Mouse (Mus musculus): ENCODE measurements at regions not wholly inside any gene's neighbourhood (a gene's known extent, or its start where the extent isn't known, plus 50 kb on each side); places are given as distances from the start of the nearest gene placed in this dataset.

GRCm38 (mm10) chr2:160421216-160421911 is 54.5 kb upstream of the Mafb start:
- no peak for ATAC-seq
- no peak overlapping the region for H3K9ac ChIP-seq
- 28% methylated on average over 13 of the region's 13 CpGs for WGBS

DNA sequence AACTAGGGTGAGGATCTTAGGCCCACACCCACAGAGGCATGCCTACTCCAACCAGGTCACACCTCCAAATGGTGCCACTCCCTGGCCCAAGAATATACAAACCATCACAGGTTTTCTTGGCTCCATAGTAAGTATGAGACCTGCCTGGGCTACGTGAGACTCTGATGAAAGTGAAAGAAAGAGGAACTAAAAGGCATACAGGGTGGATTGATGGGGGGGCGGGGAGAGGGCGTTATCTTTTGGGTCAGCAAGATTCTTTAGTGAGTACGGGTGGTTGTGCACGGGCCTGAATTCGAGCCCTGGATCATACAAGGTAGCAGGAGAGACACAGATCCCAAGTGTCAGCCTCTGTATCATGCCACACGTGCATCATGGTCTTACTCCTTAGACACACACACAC is 57.6 kb upstream of the Mafb start:
- peaks cover 11% of the 10 kb centered on the region for H3K4me1 ChIP-seq
- H3K4me2 ChIP-seq = no peak overlapping the region
- no peaks in the 10 kb centered on the region for H3K36me3 ChIP-seq (ENCODE audit: poor library complexity, severe bottlenecking)
- WGBS = 93% methylated on average over 7 of the region's 7 CpGs
- H3K9ac ChIP-seq = no peak overlapping the region
- H3K4me3 ChIP-seq = no peak overlapping the region
- no peaks in the 10 kb centered on the region for H3K27me3 ChIP-seq
- ATAC-seq = no peak
- no peak overlapping the region for H3K27ac ChIP-seq
- no peaks in the 10 kb centered on the region for H3K9me3 ChIP-seq (replicated peaks)

More at GRCm38 (mm10) chr2:160421216-160421911, 54.5 kb upstream of the Mafb start:
- Histone ChIP-seq H3K4me3 (no peak overlapping the region), H3K27ac (no peak overlapping the region), H3K9me3 (replicated peaks) (no peaks in the 10 kb centered on the region), H3K4me1 (peaks cover 7% of the 10 kb centered on the region; the same call in 1 of the 2 replicates), H3K36me3 (ENCODE audit: poor library complexity, severe bottlenecking) (no peaks in the 10 kb centered on the region), H3K27me3 (no peaks in the 10 kb centered on the region), H3K4me2 (no peak overlapping the region)

DNA sequence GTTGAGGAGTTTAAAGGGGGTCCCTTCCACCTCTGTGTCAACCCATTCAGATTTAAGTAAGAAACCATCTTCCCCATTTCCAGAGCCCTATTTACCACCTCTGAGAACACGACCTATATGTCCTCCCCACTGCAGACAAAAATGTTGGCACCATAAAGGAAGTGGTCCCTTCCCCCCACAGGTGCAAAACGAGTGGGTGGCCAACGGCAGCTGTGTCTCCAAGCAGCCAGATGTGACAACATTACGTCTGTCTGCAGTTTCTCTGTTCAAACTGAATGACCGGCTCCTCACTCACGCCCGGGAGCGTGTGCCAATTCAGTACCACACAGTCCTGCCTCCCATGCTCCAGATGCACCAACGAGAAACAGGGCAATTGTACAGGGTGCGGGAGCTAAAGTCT is 60.6 kb upstream of the Mafb start:
- no peaks in the 10 kb centered on the region for H3K9me3 ChIP-seq (replicated peaks)
- H3K27me3 ChIP-seq = no peaks in the 10 kb centered on the region
- no peak overlapping the region for H3K27ac ChIP-seq
- peaks cover 5% of the 10 kb centered on the region; the same call in 1 of the 2 replicates for H3K4me1 ChIP-seq
- H3K4me3 ChIP-seq = no peak overlapping the region
- H3K36me3 ChIP-seq (ENCODE audit: poor library complexity, severe bottlenecking) = no peaks in the 10 kb centered on the region
- no peak for ATAC-seq
- WGBS = 77% methylated on average over 10 of the region's 10 CpGs
- no peak overlapping the region for H3K4me2 ChIP-seq
- no peak overlapping the region for H3K9ac ChIP-seq

- no peak overlapping the region for H3K4me2 ChIP-seq
- H3K27me3 ChIP-seq = no peaks in the 10 kb centered on the region
- peak; percentile 13; the same call in 1 of the 2 replicates for ATAC-seq
- H3K4me1 ChIP-seq = no peaks in the 10 kb centered on the region
- no peaks in the 10 kb centered on the region for H3K9me3 ChIP-seq (replicated peaks)
- no peaks in the 10 kb centered on the region for H3K36me3 ChIP-seq (ENCODE audit: poor library complexity, severe bottlenecking)
- no peak overlapping the region for H3K4me3 ChIP-seq
- H3K27ac ChIP-seq = peak overlapping the region; percentile 6; the same call in 1 of the 2 replicates
- WGBS = 77% methylated on average over 10 of the region's 10 CpGs
- no peak overlapping the region for H3K9ac ChIP-seq
Measured at GRCm38 (mm10) chr2:160433252-160433651, 66.4 kb upstream of the Mafb start.

GRCm38 (mm10) chr2:160434701-160435100 is 67.8 kb upstream of the Mafb start:
- no peaks in the 10 kb centered on the region for H3K36me3 ChIP-seq (ENCODE audit: poor library complexity, severe bottlenecking)
- no peak for ATAC-seq
- no peak overlapping the region for H3K9ac ChIP-seq
- H3K4me1 ChIP-seq = peaks cover 11% of the 10 kb centered on the region
- H3K9me3 ChIP-seq (replicated peaks) = no peaks in the 10 kb centered on the region
- no peak overlapping the region for H3K4me2 ChIP-seq
- no peak overlapping the region for H3K27ac ChIP-seq
- WGBS = 91% methylated on average over 5 of the region's 5 CpGs
- no peaks in the 10 kb centered on the region for H3K27me3 ChIP-seq
- H3K4me3 ChIP-seq = no peak overlapping the region

- H3K9me3 ChIP-seq (replicated peaks) = no peaks in the 10 kb centered on the region
- ATAC-seq = no peak
- WGBS = 95% methylated on average over 3 of the region's 3 CpGs
- no peak overlapping the region for H3K9ac ChIP-seq
- no peaks in the 10 kb centered on the region for H3K36me3 ChIP-seq (ENCODE audit: poor library complexity, severe bottlenecking)
- no peaks in the 10 kb centered on the region for H3K27me3 ChIP-seq
- no peak overlapping the region for H3K4me2 ChIP-seq
- no peak overlapping the region for H3K27ac ChIP-seq
- H3K4me3 ChIP-seq = no peak overlapping the region
- peaks cover 18% of the 10 kb centered on the region for H3K4me1 ChIP-seq
Measured at GRCm38 (mm10) chr2:160435622-160436021, 68.8 kb upstream of the Mafb start.

DNA sequence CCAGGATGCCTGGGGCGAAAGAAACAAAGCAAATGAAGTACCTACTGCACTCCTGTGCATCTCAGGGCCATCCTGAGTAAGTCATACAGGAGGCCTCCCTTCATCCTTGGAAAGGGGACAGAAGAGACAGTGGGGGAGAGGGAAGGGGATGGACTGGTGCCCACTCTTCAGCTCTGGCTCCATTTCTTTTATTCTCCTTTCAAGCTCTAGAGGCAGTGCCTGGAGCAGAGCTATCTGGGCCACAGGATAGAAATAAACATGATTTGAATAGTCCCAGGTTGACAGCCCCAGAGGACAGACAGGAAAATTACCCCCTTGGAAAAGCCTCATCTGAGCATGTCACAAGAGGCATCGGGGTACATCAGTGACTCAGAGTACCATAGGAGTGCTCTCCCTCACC is 72.2 kb upstream of the Mafb start:
- H3K4me1 ChIP-seq = peaks cover 24% of the 10 kb centered on the region
- no peaks in the 10 kb centered on the region for H3K9me3 ChIP-seq (replicated peaks)
- no peaks in the 10 kb centered on the region for H3K27me3 ChIP-seq
- WGBS = 83% methylated on average over 2 of the region's 2 CpGs
- H3K4me2 ChIP-seq = no peak overlapping the region
- peak; percentile 27; the same call in 1 of the 2 replicates for ATAC-seq
- no peak overlapping the region for H3K9ac ChIP-seq
- no peak overlapping the region for H3K27ac ChIP-seq
- no peaks in the 10 kb centered on the region for H3K36me3 ChIP-seq (ENCODE audit: poor library complexity, severe bottlenecking)
- no peak overlapping the region for H3K4me3 ChIP-seq

GRCm38 (mm10) chr2:160440236-160440635 is 73.4 kb upstream of the Mafb start:
- no peak overlapping the region for H3K27ac ChIP-seq
- no peak overlapping the region for H3K4me2 ChIP-seq
- no peaks in the 10 kb centered on the region for H3K9me3 ChIP-seq (replicated peaks)
- WGBS = 50% methylated on average over 9 of the region's 9 CpGs
- H3K9ac ChIP-seq = no peak overlapping the region
- ATAC-seq = 0 out of 2 replicates have a peak, but pooled peaks have one; percentile 57
- no peaks in the 10 kb centered on the region for H3K36me3 ChIP-seq (ENCODE audit: poor library complexity, severe bottlenecking)
- H3K27me3 ChIP-seq = no peaks in the 10 kb centered on the region
- no peak overlapping the region for H3K4me3 ChIP-seq
- peaks cover 24% of the 10 kb centered on the region for H3K4me1 ChIP-seq

GRCm38 (mm10) chr2:160451057-160451456 is 84.2 kb upstream of the Mafb start:
- H3K9me3 ChIP-seq (replicated peaks) = no peaks in the 10 kb centered on the region
- H3K9ac ChIP-seq = no peak overlapping the region; the same call in 1 of the 2 replicates
- no peaks in the 10 kb centered on the region for H3K36me3 ChIP-seq (ENCODE audit: poor library complexity, severe bottlenecking)
- peaks cover 17% of the 10 kb centered on the region for H3K4me1 ChIP-seq
- H3K4me3 ChIP-seq = no peak overlapping the region
- H3K27me3 ChIP-seq = no peaks in the 10 kb centered on the region; the same call in 1 of the 2 replicates
- H3K4me2 ChIP-seq = peak overlapping the region; percentile 70
- 7% methylated on average over 8 of the region's 8 CpGs for WGBS
- ATAC-seq = peak; percentile 64
- peak overlapping the region; percentile 62; the same call in 1 of the 2 replicates for H3K27ac ChIP-seq

GRCm38 (mm10) chr2:160451481-160452238 is 84.8 kb upstream of the Mafb start:
- no peaks in the 10 kb centered on the region for H3K36me3 ChIP-seq (ENCODE audit: poor library complexity, severe bottlenecking)
- peak overlapping the region; percentile 41 for H3K4me3 ChIP-seq
- H3K4me1 ChIP-seq = peaks cover 17% of the 10 kb centered on the region
- peak; percentile 93 for ATAC-seq
- H3K4me2 ChIP-seq = peak overlapping the region; percentile 70
- H3K9ac ChIP-seq = peak overlapping the region; percentile 58
- WGBS = under 1% methylated on average over 21 of the region's 21 CpGs
- H3K9me3 ChIP-seq (replicated peaks) = no peaks in the 10 kb centered on the region
- no peaks in the 10 kb centered on the region; the same call in 1 of the 2 replicates for H3K27me3 ChIP-seq
- H3K27ac ChIP-seq = peak overlapping the region; percentile 62

GRCm38 (mm10) chr2:160452239-160452530 is 85.3 kb upstream of the Mafb start:
- H3K9ac ChIP-seq = peak overlapping the region; percentile 58
- no peak overlapping the region for H3K27ac ChIP-seq

DNA sequence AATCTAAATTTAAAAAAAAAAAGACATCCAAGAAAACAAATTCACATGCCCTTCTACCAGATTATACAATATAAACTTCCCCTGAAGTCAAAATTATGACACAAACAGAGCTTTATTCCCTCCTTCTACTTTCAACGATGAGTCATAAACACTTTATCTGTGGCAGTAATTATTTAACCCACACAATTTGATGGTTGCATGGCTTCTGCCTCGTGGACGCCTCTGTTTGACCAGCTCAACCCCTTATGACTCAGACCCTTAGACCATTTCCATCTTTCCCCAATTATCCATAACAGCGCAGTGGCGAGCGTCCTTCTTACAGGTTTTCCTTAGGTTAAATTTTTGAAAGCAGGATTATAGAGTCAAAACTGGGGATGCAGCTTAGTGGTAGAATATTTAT is 85.9 kb upstream of the Mafb start:
- WGBS = 92% methylated on average over 6 of the region's 6 CpGs
- Histone ChIP-seq H3K4me2 (no peak overlapping the region), H3K27me3 (no peaks in the 10 kb centered on the region; the same call in 1 of the 2 replicates), H3K4me1 (peaks cover 17% of the 10 kb centered on the region), H3K9ac (no peak overlapping the region), H3K27ac (no peak overlapping the region), H3K4me3 (no peak overlapping the region), H3K9me3 (replicated peaks) (no peaks in the 10 kb centered on the region), H3K36me3 (ENCODE audit: poor library complexity, severe bottlenecking) (no peaks in the 10 kb centered on the region)
- no peak for ATAC-seq

More at GRCm38 (mm10) chr2:160452239-160452530, 85.3 kb upstream of the Mafb start:
- peak overlapping the region; percentile 70 for H3K4me2 ChIP-seq
- H3K27me3 ChIP-seq = no peaks in the 10 kb centered on the region; the same call in 1 of the 2 replicates
- H3K4me1 ChIP-seq = peaks cover 17% of the 10 kb centered on the region
- no peaks in the 10 kb centered on the region for H3K36me3 ChIP-seq (ENCODE audit: poor library complexity, severe bottlenecking)
- H3K4me3 ChIP-seq = peak overlapping the region; percentile 41
- 6% methylated on average over 6 of the region's 6 CpGs for WGBS
- H3K9me3 ChIP-seq (replicated peaks) = no peaks in the 10 kb centered on the region
- no peak for ATAC-seq
